Mouse (Mus musculus) kidney, adult 2 months (tissue): ENCODE results near the gene Shank2.

Experiments used
- CTCF ChIP-seq: fragments of 200-500 bp; conservative IDR thresholded peaks from 2 replicates; pipeline ENCODE4 v1.5.1; 2011; ENCODE audit warnings: low read depth, mild to moderate bottlenecking, control low read depth, low read length, moderate library complexity, mixed read lengths; ENCODE audit not compliant: insufficient read depth, insufficient read length
- POLR2A ChIP-seq: fragments of 200-500 bp; IDR thresholded peaks from one replicate; pipeline ENCODE4 v1.6.1; 2011; ENCODE audit warnings: low read depth, low read length, control low read depth

DNA sequence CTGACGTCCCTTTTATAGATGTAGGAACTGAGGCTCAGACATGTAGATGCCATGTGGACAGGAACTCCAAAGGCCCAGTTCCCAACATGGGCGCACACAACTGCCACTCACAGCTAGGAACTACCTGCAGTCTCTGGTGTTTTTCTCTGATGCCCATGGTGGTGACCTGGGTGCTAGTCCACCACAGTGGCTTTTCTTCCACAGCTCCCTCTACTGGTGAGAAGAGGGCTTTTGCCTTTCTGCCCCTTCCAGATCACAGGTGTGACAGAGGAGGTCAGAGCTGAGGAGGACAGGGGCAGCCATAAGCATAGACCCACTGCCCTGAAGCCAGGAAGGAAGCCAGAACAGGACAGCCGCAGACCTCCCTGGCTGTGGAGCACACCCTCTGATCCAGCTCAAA, 425.7 kb downstream of the Shank2 start:
- TF ChIP-seq CTCF = peak; percentile 47
- no peak for TF ChIP-seq POLR2A
